Mouse (Mus musculus): ENCODE measurements around the gene Bhmt2. TPM values are rescaled to one million over a fixed set of nuclear protein-coding genes. Genes with fewer than 3 reads are reported as not detected.

The Bhmt2 gene
- under 1 TPM in 1 of 2 experiments, not detected in 1; 0.20 TPM for total RNA-seq (2021)
- long read RNA-seq, experiment 1, result 0 reads
- long read RNA-seq, experiment 2, result 0 reads

- DNase-seq, result no peak
These were observed at the start of gene Bhmt2, which contains the start of gene Dmgdh for GRCm38 (mm10) chr13:93674131-93674561. Gene Bhmt2 (minus strand): TSS chr13:93674302. Gene Dmgdh (plus strand): TSS chr13:93674433.

GRCm38 (mm10) chr13:93723455-93723854 is 49.4 kb upstream of the Bhmt2 start:
- DNase-seq, result no peak

GRCm38 (mm10) chr13:93721916-93722315 is 47.8 kb upstream of the Bhmt2 start:
- no peak for DNase-seq

GRCm38 (mm10) chr13:93718948-93719347 is 44.8 kb upstream of the Bhmt2 start:
- DNase-seq, result peak; percentile 78

GRCm38 (mm10) chr13:93717113-93717512 is 43.0 kb upstream of the Bhmt2 start:
- DNase-seq, result no peak

- no peak for DNase-seq
These were observed 39.7 kb upstream of the Bhmt2 start for GRCm38 (mm10) chr13:93713826-93714225.

- no peak for DNase-seq
These were observed 38.3 kb upstream of the Bhmt2 start for GRCm38 (mm10) chr13:93712362-93712761.

- DNase-seq, result no peak
These were observed 37.1 kb upstream of the Bhmt2 start for GRCm38 (mm10) chr13:93711226-93711625.

GRCm38 (mm10) chr13:93710325-93710724 is 36.2 kb upstream of the Bhmt2 start:
- DNase-seq, result no peak

GRCm38 (mm10) chr13:93707271-93707670 is 33.2 kb upstream of the Bhmt2 start:
- DNase-seq, result no peak

GRCm38 (mm10) chr13:93705697-93706096 is 31.6 kb upstream of the Bhmt2 start:
- no peak for DNase-seq

GRCm38 (mm10) chr13:93698866-93699265 is 24.8 kb upstream of the Bhmt2 start:
- no peak for DNase-seq

GRCm38 (mm10) chr13:93690821-93691220 is 16.7 kb upstream of the Bhmt2 start:
- no peak for DNase-seq

- DNase-seq, result no peak
These were observed 15.5 kb upstream of the Bhmt2 start for GRCm38 (mm10) chr13:93689566-93689965.

GRCm38 (mm10) chr13:93687321-93687720 is 13.2 kb upstream of the Bhmt2 start:
- no peak for DNase-seq

- no peak for DNase-seq
These were observed 11.1 kb upstream of the Bhmt2 start for GRCm38 (mm10) chr13:93685226-93685625.

- no peak for DNase-seq
These were observed 9.2 kb upstream of the Bhmt2 start for GRCm38 (mm10) chr13:93683336-93683735.

- DNase-seq, result no peak
These were observed 2.8 kb upstream of the Bhmt2 start for GRCm38 (mm10) chr13:93676864-93677263.

GRCm38 (mm10) chr13:93673296-93673695 is 806 bp downstream of the Bhmt2 start:
- DNase-seq, result no peak

GRCm38 (mm10) chr13:93672371-93672770 is 1.7 kb downstream of the Bhmt2 start:
- DNase-seq, result no peak

GRCm38 (mm10) chr13:93667586-93667985 is 6.5 kb downstream of the Bhmt2 start:
- no peak for DNase-seq

- no peak for DNase-seq
These were observed 16.2 kb downstream of the Bhmt2 start for GRCm38 (mm10) chr13:93657941-93658340.

GRCm38 (mm10) chr13:93653382-93653781 is 20.7 kb downstream of the Bhmt2 start:
- no peak for DNase-seq

GRCm38 (mm10) chr13:93648387-93649130 is 25.5 kb downstream of the Bhmt2 start:
- no peak for DNase-seq

Measured in gastrocnemius, postnatal 10 days (tissue).